Mouse (Mus musculus) bone marrow macrophage, adult 2 months (primary cell): Measurements from ENCODE around the gene Tbc1d17.

Experiments used
- CTCF ChIP-seq: IDR thresholded peaks from 2 replicates; pipeline ENCODE4 v1.5.1; 2012; ENCODE audit warnings: low read depth, mild to moderate bottlenecking, low read length, moderate library complexity
- POLR2A ChIP-seq: IDR thresholded peaks from 2 replicates; pipeline ENCODE4 v1.6.1; 2012; ENCODE audit warnings: mild to moderate bottlenecking, low read depth, low read length, borderline replicate concordance

GRCm38 (mm10) chr7:44891611-44892010, 42.7 kb upstream of the Tbc1d17 start:
- no peak for TF ChIP-seq CTCF
- no peak for TF ChIP-seq POLR2A
